Mouse (Mus musculus) heart, embryonic 14.5 days (tissue): ENCODE data around the gene Rfwd3. TPM values are rescaled to one million over a fixed set of nuclear protein-coding genes. Genes with fewer than 3 reads are reported as not detected.
"Not testable (repeated sequence)": the region's sequence is repeated elsewhere in the genome, so short reads cannot be mapped to it uniquely, and the experiment has no call there.

ENCODE experiments used
- ATAC-seq: fragments of 200-750 bp; cut with Nextera tagmentation; 2 replicates; pipeline ENCODE4 v1.8.0; 2017; ENCODE audit warnings: low read depth, moderate TSS enrichment; ENCODE audit not compliant: insufficient number of reproducible peaks, insufficient read depth, low FRiP score
- H3K27ac ChIP-seq, 2 experiments: fragments of 200-500 bp in 1 of 2; fragments of 300-500 bp in 1 of 2; sonication (generic) in 1 of 2; replicated peaks in 1 of 2; 2 replicates each; pipeline ENCODE4 v1.5.1; 2012 to 2014; ENCODE audit warnings: low read depth in 2 of 2, low read length in 2 of 2, control low read depth in 1 of 2, mild to moderate bottlenecking in 1 of 2, mixed read lengths in 1 of 2; ENCODE audit not compliant: control insufficient read depth in 1 of 2, insufficient read depth in 1 of 2
- H3K27me3 ChIP-seq: fragments of 300-500 bp; sonication (generic); 2 replicates; pipeline ENCODE4 v1.6.1; 2014; ENCODE audit warnings: mild to moderate bottlenecking, low read length, control low read depth; ENCODE audit not compliant: control insufficient read depth, insufficient read depth
- H3K36me3 ChIP-seq: fragments of 300-500 bp; sonication (generic); 2 replicates; pipeline ENCODE4 v1.6.1; 2014; ENCODE audit warnings: mild to moderate bottlenecking, control low read depth, low read length, mixed read lengths; ENCODE audit not compliant: control insufficient read depth, insufficient read depth
- H3K4me1 ChIP-seq, 2 experiments: fragments of 200-500 bp in 1 of 2; fragments of 300-500 bp in 1 of 2; sonication (generic) in 1 of 2; 2 replicates each; pipeline ENCODE4 v1.6.1; 2012 to 2014; ENCODE audit warnings: low read length in 2 of 2, control low read depth in 1 of 2, mixed read lengths in 1 of 2; ENCODE audit not compliant: control insufficient read depth in 2 of 2, insufficient read depth in 2 of 2
- H3K4me2 ChIP-seq: fragments of 300-500 bp; sonication (generic); 2 replicates; pipeline ENCODE4 v1.6.1; 2014; ENCODE audit warnings: mild to moderate bottlenecking, low read length
- H3K4me3 ChIP-seq, 2 experiments: fragments of 200-500 bp in 1 of 2; fragments of 300-500 bp in 1 of 2; sonication (generic) in 1 of 2; 2 replicates each; pipeline ENCODE4 v1.5.1; 2012 to 2014; ENCODE audit warnings: low read length in 2 of 2, mild to moderate bottlenecking in 2 of 2, control low read depth in 1 of 2, low read depth in 1 of 2, moderate library complexity in 1 of 2; ENCODE audit not compliant: control insufficient read depth in 1 of 2, insufficient read depth in 1 of 2
- H3K9ac ChIP-seq: fragments of 300-500 bp; sonication (generic); 2 replicates; pipeline ENCODE4 v1.6.1; 2014; ENCODE audit warnings: mild to moderate bottlenecking, low read length
- H3K9me3 ChIP-seq: fragments of 300-500 bp; sonication (generic); 2 replicates; pipeline ENCODE4 v1.6.1; 2016; ENCODE audit warnings: low read length, control low read depth; ENCODE audit not compliant: control insufficient read depth
- WGBS: fragments of 180-500 bp; shearing (Covaris S2); extraction: QIAGEN DNeasy Blood & Tissue Kit; methylation state at CpG from one replicate; pipeline ENCODE4 v1.1.7; 2014; 5-methylcytosine and 5-hydroxymethylcytosine counted together
- polyA plus RNA-seq: library from polyadenylated mRNA; unstranded; fragments of >200 nt; fragmentation: Nextera tagmentation; extraction: Ambion mirVana; gene quantifications from 2 replicates; pipeline ENCODE4 v1.2.1, GENCODE M21; 2014

Rfwd3 gene
- polyA plus RNA-seq, 1 experiment from 2014 or later = 34.5 TPM

- Histone ChIP-seq H3K4me2 (no peak overlapping the region), H3K9ac (no peak overlapping the region), H3K4me1 (0 out of 4 replicates have a peak, but pooled peaks cover 2% of the 10 kb centered on the region in 2 experiments), H3K27me3 (no peaks in the 10 kb centered on the region), H3K9me3 (no peaks in the 10 kb centered on the region), H3K36me3 (peaks cover 94% of the 10 kb centered on the region), H3K27ac (no peak overlapping the region), H3K4me3 (no peak overlapping the region)
- ATAC-seq = no peak
- 95% methylated on average over 4 of the region's 4 CpGs for WGBS
These were observed 14.4 kb downstream of the Rfwd3 start for GRCm38 (mm10) chr8:111285603-111286002.

- Histone ChIP-seq H3K36me3 (peaks cover 95% of the 10 kb centered on the region), H3K9me3 (no peaks in the 10 kb centered on the region), H3K9ac (no peak overlapping the region), H3K4me1 (0 out of 4 replicates have a peak, but pooled peaks cover 2% of the 10 kb centered on the region in 2 experiments), H3K27ac (no peak overlapping the region), H3K4me2 (no peak overlapping the region), H3K27me3 (no peaks in the 10 kb centered on the region), H3K4me3 (no peak overlapping the region)
- ATAC-seq = no peak
- 94% methylated on average over 3 of the region's 3 CpGs for WGBS
These were observed 17.9 kb downstream of the Rfwd3 start for GRCm38 (mm10) chr8:111282093-111282492.

- Histone ChIP-seq H3K9me3 (peaks cover 9% of the 10 kb centered on the region), H3K9ac (no peak overlapping the region), H3K27ac (no peak overlapping the region), H3K4me3 (no peak overlapping the region), H3K4me2 (no peak overlapping the region), H3K36me3 (peaks cover 22% of the 10 kb centered on the region), H3K4me1 (no peaks in the 10 kb centered on the region), H3K27me3 (no peaks in the 10 kb centered on the region)
- 81% methylated on average over 2 of the region's 2 CpGs for WGBS
- no peak for ATAC-seq
These were observed 31.7 kb downstream of the Rfwd3 start for GRCm38 (mm10) chr8:111268277-111268676.

GRCm38 (mm10) chr8:111266161-111266560, 33.9 kb downstream of the Rfwd3 start:
- peaks cover 8 to 16% of the 10 kb centered on the region in 2 experiments for H3K4me1 ChIP-seq
- H3K27ac ChIP-seq, H3K27me3 ChIP-seq, H3K4me3 ChIP-seq, H3K9me3 ChIP-seq, ATAC-seq, H3K4me2 ChIP-seq, H3K9ac ChIP-seq: not testable (repeated sequence)
- peaks cover 13% of the 10 kb centered on the region for H3K36me3 ChIP-seq
- WGBS = 73% methylated on average over 7 of the region's 7 CpGs

GRCm38 (mm10) chr8:111264693-111265220, 35.3 kb downstream of the Rfwd3 start:
- no peak for ATAC-seq
- Histone ChIP-seq H3K27ac (no peak overlapping the region), H3K9ac (no peak overlapping the region), H3K4me1 (peaks cover 8 to 18% of the 10 kb centered on the region in 2 experiments), H3K4me2 (no peak overlapping the region), H3K36me3 (peaks cover 1% of the 10 kb centered on the region; the same call in 1 of the 2 replicates), H3K27me3 (no peaks in the 10 kb centered on the region), H3K9me3 (peaks cover 9% of the 10 kb centered on the region), H3K4me3 (no peak overlapping the region)
- 77% methylated on average over 2 of the region's 2 CpGs for WGBS

GRCm38 (mm10) chr8:111261981-111262381, 38.0 kb downstream of the Rfwd3 start:
- peak overlapping the region; percentile 77 to 82 for H3K27ac ChIP-seq
- peak; percentile 25; the same call in 1 of the 2 replicates for ATAC-seq
- H3K4me3 ChIP-seq = no peak overlapping the region
- no peaks in the 10 kb centered on the region for H3K36me3 ChIP-seq
- no peak overlapping the region for H3K9ac ChIP-seq
- peak overlapping the region; percentile 47 for H3K4me2 ChIP-seq
- no peaks in the 10 kb centered on the region for H3K27me3 ChIP-seq
- peaks cover 6% of the 10 kb centered on the region for H3K9me3 ChIP-seq
- WGBS = 9% methylated on average over 4 of the region's 4 CpGs
- H3K4me1 ChIP-seq = peaks cover 8 to 30% of the 10 kb centered on the region in 2 experiments

- Histone ChIP-seq H3K36me3 (no peaks in the 10 kb centered on the region), H3K4me3 (no peak overlapping the region), H3K9me3 (no peaks in the 10 kb centered on the region), H3K4me2 (peak overlapping the region; percentile 67), H3K4me1 (peaks cover 8 to 31% of the 10 kb centered on the region in 2 experiments), H3K27ac (no peak overlapping the region), H3K27me3 (no peaks in the 10 kb centered on the region), H3K9ac (no peak overlapping the region)
- no peak for ATAC-seq
- WGBS = 96% methylated on average over 5 of the region's 5 CpGs
These were observed 39.8 kb downstream of the Rfwd3 start for GRCm38 (mm10) chr8:111260251-111260650.

- peak overlapping the region; percentile 91 for H3K9ac ChIP-seq
- H3K9me3 ChIP-seq = no peaks in the 10 kb centered on the region
- H3K36me3 ChIP-seq = no peaks in the 10 kb centered on the region
- no peak for ATAC-seq
- 10% methylated on average over 13 of the region's 13 CpGs for WGBS
- peaks cover 8 to 31% of the 10 kb centered on the region in 2 experiments for H3K4me1 ChIP-seq
- H3K4me2 ChIP-seq = peak overlapping the region; percentile 67
- peak overlapping the region; percentile 75 to 92 for H3K4me3 ChIP-seq
- peak overlapping the region; percentile 51 to 99 for H3K27ac ChIP-seq
- no peaks in the 10 kb centered on the region for H3K27me3 ChIP-seq
These were observed 40.6 kb downstream of the Rfwd3 start for GRCm38 (mm10) chr8:111259408-111259741.
